Mouse (Mus musculus): Measurements from ENCODE around the gene Zfp648.

Zfp648 gene

DNA sequence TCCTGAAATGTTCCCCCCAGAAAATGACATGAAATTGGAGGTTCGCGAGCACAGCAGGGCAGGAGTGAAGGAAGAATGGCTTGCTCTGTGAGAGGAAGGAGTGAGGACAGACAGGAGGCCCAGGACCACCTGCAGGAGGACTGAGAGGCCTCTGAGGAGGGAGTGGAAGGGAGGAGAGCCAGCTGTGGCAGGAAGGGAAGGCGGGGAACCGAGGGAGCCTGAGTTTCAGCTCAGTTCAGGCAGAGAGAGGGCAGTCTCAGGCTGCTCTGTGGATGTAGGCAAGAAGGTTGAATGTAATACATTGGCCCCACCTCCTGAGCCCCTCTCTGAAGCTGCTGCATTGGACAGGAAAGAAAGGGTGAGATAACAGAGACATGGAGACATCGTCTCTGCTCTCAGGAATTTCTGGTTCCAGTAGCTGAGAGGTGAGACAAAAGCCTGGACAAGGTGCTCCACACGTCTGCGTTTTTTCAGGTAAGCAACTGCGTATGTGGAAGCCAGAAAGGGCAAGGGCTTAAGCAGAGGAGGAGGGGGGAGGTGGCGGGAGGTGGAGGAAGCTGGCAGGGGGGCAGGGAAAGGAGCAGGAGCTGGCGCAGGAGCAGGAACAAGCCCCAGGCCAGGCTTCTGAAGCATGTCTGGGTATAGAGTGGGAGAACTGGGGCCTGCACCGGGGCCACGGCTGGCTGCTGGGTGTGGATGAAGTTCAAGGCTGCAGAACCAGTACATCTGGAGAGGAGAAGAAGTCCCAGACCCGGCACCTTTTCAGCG is at the start of gene Zfp648:
Gene Zfp648, plus strand, starts transcription at position 233 of the 768 bp plus-strand sequence.
- WGBS = 78% methylated on average over 14 of the region's 14 CpGs

DNA sequence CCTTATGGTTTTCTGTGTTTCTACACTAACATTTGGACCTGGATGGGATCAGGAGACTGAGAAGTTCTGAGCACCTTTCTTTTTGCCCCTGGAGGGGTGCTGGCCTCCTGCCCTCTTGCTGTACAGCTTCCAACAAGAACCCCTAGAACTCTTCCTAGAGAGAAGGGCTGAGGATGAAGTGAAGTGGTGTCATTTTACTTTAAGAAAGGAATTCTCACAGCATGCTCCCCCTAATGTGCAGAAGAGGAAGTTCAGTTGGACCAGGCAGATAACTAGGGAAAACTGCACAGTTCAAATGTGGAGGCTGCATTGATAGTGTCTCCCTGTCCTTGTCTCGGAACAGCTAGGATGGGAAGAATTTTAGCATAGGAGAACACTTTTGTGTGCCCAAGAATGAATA is 48.4 kb upstream of the Zfp648 start:
- 59% methylated on average over 1 of the region's 1 CpGs for WGBS

DNA sequence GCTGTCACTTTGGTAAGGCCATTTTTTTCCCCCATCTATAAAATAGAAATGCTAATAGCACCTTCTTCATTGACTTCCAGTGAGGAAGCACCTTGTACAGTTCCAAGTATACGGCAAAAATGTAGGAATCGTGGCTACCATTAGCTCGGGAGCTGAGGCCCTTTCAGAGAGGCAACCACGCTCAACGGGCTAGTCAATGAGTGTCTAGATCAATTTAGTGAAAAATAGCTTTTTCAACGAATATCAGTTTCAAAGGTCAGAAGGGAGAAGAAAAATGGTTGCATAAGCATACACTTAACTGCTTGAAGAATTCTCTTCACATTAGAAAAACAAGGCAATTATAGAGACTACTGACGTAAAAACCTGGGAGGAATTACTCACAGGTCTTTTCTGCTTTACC is 47.2 kb upstream of the Zfp648 start:
- 90% methylated on average over 7 of the region's 7 CpGs for WGBS

DNA sequence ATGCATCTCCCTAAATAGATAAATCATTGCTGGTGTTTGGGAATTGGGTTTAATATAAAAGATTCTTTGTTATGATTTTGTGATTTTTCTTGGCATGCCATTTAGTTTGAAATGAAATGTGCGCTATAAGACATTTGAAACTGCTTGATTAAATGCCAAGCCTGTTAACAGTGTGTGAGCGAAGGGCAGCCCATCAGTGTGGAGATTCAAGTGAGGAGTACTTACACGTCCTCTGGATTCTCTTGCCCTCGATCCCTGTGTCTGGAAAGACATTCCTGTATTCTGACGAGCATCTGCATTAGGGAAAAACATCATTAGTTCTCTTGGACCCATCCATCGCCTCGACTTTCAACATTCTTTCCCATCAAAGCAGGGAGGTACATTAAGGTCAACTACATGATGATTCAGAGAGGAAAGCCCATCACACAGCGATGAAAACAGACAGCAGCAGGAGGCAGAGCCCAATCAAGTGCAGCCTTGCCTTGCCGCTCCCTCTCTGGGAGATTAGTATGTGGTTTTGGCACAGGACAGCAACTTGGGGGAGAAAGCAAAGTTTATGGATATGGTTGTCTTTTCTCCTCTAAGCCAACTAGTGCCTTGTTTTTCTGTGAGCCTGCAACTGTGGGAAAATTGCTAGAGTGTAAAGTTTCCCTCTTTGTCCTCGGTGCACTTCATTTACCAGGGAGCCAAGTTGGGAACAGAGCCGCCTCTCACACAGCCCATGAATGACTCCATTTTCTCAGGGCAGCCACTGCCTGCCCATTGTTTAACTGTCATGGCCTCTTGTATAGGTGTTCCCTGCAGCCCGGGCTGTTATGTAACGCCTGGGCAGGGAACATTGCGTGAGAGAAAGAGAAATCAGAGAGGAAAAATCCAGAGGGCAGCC is 44.6 kb upstream of the Zfp648 start:
- 43% methylated on average over 14 of the region's 14 CpGs for WGBS

DNA sequence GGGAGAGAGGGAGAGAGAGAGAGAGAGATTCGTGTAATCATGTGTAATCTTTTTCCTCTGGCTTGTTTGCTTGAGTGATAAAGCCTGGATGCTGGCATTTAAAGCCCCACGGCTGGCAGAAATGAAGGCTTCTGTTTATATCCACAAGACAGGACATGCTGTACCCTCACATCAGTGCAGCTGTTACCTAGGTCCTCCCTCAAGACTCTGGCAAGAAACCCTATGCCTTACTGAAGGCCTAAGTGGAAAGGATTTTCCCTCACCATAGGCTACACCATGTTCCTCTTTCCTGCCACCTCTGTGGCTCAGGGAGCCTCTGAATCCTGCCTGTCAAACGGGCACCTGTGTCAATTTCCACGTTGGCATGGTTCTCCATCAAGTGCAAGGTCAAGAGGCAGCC is 43.9 kb upstream of the Zfp648 start:
- WGBS = 56% methylated on average over 4 of the region's 4 CpGs

DNA sequence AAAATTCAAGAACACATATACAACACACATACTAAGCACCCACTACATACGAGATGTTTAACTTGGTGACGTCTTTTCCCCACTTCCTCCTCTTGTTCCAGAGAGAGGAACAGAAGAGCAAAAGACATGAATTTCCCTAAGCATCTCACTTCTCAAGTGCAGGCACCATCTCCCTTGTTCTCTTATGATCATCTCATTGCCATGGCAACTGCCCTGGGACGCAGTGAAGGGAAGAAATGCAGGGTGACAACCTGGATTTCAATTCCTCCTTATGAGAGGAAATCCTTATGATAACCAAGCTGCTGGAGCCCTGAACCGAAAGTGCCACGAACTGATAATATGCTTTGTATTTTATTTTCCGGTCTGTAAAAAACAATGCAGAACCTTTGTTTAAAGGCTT is 33.3 kb upstream of the Zfp648 start:
- WGBS = 81% methylated on average over 6 of the region's 6 CpGs

DNA sequence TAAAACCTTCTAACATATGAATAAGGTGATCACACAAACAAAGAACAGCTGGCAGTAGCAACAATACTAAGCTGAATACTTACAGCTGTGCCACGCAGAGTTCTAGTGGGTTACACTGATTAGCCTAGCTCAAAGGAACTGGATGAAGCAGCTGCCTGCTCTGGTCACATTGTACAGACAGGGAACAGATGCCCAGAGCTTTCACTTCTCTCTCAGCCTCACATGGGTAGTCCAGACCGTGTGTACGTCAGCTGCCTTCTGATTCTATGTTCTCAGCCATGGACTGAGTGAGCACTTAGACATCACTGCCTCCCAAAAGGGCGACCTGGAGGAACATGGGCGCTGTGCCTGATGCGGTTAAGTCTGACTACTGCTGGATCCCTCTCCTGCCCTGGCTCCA is 25.7 kb upstream of the Zfp648 start:
- WGBS = 72% methylated on average over 6 of the region's 6 CpGs

DNA sequence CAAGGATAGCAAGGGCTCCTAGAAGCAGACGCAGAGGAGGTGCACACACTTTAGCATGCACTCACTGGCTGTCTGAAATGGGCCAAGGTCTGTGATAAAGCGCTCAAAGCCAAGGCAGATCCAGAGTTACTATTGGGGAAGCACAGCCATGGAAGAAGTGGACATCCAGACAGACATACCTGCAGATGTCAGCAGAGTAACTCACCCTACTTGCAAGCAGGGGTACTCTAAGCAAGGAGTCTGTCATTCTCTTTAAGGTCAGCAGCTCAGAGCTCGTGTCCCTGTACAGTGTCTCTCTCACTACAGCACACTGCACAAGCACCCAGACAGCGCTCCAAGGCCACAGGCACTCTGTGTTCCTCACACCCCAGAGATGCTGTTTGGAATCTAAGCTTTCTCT is 23.2 kb upstream of the Zfp648 start:
- 89% methylated on average over 4 of the region's 4 CpGs for WGBS

DNA sequence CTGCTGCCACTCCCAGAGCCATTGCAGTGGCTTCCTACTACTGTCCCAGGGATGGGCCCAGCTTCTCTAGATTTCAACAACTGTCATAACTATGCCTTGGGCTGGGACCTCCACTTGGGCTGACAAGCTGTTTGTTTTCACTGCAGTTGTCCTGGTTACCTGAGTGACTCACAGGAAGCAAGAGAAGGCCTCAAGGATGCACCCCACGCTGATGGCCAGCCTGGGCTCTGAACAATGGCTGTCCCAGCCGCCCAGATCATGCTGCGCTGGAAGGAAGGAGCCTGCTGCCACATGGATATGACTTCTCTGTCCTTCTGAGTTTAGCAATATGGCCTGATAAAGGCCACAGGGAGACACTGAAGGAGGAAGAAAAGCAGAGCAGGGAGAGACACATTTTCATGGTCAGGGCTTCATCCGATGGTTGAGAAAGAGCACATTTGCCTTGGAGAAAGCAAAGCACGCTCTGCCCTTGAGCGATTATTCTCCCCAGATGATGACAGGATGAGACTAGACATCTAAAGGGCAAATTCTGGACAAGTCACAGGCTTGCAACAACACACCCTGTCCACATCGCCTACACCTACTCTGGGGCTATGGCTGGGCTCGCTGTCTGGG is 22.3 kb upstream of the Zfp648 start:
- WGBS = 93% methylated on average over 8 of the region's 8 CpGs

DNA sequence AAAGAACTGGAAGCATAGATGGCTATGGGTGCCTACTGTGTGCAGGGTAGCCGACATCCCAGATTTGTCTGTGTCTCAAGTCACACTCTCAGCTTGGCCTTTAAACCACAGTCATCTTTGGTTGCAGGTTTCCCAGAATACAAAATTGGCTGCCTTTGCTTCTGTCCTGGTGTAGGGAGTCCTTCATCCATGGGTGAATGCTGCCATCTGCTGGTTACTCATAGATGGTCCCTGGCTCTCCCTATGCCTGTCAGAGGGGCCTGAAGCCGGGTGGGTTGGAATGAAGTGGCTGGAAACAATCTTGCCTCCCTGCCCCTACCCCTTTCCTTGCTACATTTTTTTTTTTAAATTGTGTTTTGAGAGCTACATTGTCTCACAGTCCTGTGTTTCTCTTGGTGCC is 20.0 kb upstream of the Zfp648 start:
- 10% methylated on average over 2 of the region's 2 CpGs for WGBS

DNA sequence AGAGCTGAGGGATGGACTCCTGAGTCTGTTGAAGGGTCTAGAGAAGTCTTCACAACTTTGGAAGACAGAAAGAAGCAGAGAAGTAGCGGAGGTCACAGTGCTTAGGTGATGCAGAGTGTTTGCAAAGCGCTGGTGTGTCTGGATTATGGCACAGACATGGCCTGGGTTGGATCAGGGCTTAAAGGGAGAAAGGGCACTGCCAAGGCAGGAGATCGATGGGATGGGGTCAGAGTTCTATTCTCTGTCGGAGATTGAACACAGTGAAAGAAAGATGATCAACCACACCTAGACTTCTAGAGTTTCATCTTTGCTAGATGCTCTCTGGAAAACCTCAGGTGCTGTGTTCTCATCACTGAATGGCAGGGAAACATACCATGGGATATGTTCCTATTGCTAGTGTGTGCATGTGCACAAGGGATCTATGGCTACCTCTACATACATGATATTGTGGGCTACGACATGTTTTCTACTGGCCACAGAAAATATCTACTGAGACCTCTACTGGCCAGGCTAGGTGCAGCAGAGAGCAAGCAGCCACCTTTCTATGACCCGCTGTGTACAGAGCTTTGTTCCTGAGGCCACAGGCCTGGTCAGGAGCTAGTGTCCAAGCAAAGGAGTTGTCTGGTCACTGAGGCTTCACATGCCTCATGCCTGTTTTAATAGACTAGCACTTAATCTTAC is 18.5 kb upstream of the Zfp648 start:
- 87% methylated on average over 6 of the region's 6 CpGs for WGBS

DNA sequence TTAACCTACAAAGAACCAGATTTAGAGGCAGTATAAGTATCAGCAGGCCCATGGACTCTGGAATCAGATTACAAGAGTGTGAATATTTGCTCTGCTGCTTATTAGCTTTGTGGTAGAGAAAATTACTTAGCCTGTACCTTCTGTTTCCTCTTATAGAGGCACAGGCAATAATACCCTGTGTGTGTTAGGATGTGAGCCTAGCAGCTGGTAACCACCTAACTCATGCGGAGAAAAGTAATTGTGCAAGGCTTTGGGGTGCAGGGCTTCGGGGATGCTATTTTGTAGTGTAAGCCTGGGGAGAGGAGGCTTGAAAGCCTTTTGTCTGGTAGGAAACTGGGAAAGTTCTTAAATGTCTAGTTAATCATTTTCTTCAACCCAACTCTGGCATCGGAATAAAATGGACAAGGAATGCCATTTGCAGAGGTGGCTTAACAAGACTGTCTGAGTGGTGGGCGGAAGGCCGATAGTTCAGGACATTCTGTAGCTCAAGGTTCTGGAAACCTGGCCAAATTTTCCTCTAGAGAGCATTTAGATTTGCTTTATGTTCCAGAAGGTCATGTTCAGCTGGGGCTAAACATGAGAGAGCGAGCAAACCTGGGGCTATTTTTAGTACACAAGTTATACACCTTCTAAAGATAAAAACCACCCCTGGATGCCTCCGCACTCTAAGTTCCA is 17.8 kb upstream of the Zfp648 start:
- 95% methylated on average over 7 of the region's 7 CpGs for WGBS

DNA sequence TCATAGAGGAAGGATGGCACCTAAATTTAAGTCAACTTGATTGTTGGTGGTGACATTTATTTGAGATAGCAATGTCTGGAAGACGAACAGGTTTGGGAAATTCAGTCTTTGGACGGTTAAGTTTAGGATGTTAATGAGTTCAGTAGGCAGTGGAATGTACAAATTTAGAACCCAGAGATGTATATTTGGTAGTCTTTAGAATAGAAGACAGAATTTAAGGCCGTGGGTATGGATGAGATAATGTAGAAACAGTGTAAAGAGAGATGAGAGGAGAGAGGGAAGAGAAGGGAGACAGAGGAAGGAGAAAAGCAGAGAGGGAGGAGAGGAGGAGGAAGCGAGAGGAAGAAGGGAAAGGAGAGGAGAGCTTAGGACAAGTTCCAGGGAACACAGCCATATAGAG is 12.8 kb upstream of the Zfp648 start:
- 55% methylated on average over 4 of the region's 4 CpGs for WGBS

DNA sequence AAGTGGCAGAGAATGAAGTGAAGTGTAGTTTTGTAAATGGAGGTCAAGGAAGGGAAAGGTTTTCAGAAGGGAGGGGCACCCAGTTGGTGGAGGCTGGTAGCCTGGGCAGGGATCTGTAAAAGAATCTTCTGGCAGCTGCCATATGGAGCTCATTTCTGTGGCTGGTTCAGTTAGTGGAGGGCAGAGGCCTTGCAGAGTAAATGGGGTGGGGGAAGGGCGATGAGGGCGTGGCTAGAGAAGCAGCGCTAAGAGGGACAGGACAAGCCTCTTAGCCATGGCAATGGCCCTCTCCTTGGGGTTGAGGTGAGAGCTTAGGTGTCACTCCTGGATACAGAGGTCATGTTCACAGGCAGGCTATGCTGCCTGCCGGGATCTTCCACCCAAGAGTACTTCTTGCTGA is 12.4 kb upstream of the Zfp648 start:
- 47% methylated on average over 4 of the region's 4 CpGs for WGBS

DNA sequence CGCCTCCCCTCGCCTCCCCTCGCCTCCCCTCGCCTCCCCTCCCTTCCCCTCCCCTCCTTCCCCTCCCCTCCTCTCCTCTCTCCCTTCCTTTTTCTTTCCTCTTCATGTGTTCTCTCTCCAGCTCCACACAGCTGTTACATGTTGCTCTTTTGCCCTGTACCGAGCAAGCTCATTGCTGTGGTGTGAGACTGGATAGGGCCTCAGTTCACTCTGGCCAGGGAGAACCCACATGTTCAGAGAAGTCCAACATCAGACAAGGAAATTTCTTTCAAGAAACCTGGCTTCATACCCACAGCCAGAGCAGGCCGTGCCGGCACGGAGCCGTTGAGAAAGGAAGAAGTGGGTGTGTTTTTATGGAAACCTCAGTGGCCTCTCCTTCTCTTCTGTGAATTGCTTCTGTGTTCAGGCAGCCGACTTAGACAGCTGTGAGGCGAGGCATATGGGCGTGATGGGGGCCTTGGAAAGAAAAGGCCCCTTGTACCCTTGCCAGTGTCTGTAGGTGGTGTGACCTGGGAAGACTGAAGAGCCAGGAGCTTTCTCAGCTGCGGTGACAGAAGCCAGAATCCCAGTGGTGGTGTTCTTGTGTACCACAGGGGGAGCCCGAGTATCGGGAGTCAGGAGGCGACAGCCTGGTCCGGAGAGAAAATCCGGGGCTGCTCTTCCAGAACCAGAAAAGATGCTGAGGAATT is 11.0 kb upstream of the Zfp648 start:
- WGBS = 36% methylated on average over 17 of the region's 18 CpGs

DNA sequence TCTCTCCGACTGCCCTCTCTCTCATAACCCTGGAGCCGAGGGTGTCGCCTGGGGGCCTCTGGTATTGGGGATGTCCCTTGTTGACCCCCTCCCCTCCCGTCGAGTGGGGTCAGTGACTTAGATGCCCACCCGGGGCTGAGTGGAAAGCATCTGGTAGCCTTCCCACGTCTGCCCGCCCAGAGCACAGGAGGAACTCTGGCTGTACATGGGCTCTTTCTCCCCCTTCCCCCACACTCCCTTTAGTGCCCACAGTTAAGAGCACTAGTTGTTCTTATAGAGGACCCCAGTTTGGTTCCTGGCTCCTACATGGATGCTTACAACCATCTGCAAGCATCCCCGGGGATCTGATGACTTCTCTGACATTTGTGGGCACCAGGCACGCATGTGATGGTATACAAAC is 2.1 kb upstream of the Zfp648 start:
- 92% methylated on average over 10 of the region's 10 CpGs for WGBS

DNA sequence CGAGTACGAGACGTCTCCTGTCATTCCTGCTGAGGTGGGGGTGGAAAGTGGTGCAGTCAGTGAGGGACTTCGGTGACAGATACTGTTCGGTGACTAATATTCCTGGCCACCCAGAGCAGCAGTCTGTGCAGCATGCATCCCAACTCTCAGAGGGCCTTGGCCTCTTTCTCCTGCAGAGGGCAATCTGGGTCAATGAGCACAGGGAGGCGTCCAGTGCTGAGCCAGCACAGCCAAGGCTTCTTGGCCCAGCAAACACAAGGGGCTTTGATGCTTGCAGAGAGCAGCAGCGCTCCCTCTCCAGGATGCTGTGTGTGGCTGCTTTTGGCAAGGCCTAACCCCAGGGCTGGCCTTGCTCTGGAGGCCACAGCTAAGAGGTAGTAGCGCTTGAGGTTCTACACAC is 1.6 kb downstream of the Zfp648 start:
- 61% methylated on average over 8 of the region's 8 CpGs for WGBS

DNA sequence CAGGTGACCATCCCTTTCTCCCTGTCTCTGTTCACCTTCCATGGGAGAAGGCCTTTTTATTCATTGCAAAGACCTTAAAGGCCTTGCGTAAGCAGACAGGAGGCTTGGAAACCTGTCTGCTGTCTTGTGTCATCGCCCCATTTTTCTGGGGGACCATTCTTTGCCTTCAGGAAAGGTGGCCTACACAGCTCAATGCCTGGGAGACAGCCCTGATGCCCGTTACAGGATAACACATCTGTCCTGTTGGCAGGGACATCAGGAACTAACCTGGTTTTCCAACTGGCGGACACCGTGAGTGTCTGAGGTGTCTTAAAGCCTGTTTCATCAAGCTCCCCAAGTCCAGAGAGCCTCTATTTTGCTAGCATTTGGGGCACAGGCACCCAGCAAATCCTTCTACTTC is 2.4 kb downstream of the Zfp648 start:
- 89% methylated on average over 5 of the region's 5 CpGs for WGBS

DNA sequence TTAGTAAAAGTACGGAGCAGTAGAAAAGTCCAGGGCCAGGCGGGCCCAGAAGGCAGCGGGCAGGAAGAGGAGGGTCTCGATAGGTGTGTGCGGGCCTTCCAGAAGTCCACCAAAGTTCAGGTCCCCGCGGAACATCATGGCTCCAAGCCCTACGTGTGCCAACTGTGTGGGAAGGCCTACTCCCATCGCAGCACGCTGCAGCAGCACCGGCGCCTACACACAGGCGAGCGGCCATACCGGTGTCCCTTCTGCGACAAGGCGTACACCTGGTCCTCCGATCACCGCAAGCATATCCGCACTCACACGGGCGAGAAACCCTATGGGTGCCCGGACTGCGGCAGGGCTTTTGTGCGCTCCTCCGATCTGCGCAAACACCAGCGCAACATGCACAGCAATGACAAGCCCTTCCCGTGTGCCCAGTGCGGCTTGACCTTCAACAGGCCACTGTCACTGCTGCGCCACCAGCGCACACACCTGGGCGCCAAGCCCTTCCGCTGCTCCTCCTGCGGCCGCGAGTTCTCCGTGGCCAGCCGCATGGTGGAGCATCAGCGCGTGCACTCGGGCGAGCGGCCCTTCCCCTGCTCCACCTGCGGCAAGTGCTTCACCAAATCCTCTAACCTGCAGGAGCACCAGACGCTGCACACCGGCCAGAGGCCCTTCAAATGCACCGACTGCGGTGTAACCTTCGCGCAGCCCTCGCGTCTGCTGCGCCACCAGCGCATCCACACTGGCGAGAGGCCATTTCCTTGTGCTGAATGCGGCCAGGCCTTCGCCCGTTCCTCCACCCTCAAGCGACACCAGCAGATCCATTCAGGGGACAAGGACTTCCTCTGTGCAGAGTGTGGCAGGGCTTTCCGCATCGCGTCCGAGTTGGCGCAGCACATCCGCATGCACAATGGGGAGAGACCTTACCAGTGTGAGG is 3.9 kb downstream of the Zfp648 start:
- WGBS = 19% methylated on average over 66 of the region's 66 CpGs

DNA sequence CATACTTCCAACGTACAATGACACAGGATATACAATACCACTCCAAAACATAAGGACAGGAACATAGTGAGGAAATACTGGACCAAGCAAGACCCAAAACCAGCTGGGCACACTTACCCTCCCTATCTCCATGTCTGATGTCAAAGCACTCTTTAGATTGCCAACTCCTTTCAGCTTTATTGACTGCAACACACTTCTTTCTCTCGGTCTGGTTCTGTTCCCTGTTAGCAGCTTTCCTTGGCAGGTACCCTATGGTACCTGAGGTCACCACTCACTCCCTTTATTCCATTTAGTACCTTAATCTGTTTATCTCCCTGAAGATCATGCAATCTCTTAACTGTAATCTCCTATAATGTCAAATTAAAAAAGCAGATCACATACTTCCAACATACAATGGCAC is 19.0 kb downstream of the Zfp648 start:
- 89% methylated on average over 2 of the region's 2 CpGs for WGBS
